Mouse (Mus musculus) monocyte, adult 5-6 weeks (primary cell): ENCODE results near the gene Rnasel. TPM values are rescaled to one million over a fixed set of nuclear protein-coding genes. Genes with fewer than 3 reads are reported as not detected.

Experiments used
- ATAC-seq: fragments of 153-309, 156-312 bp; replicated peaks from 2 replicates; pipeline ENCODE4 v1.8.0; 2017; ENCODE audit warnings: mild to moderate bottlenecking; ENCODE audit not compliant: low TSS enrichment, insufficient number of reproducible peaks, severe bottlenecking, poor library complexity, low FRiP score
- total RNA-seq: library from RNA; stranded (forward); fragments of 200-1000, 200-491, 200-594 nt; gene quantifications from 3 replicates; pipeline ENCODE4 v1.2.3, GENCODE M21; 2017

The Rnasel gene
- 53.3 to 72.4 TPM (median 55.1 TPM) in 3 replicates for total RNA-seq

DNA sequence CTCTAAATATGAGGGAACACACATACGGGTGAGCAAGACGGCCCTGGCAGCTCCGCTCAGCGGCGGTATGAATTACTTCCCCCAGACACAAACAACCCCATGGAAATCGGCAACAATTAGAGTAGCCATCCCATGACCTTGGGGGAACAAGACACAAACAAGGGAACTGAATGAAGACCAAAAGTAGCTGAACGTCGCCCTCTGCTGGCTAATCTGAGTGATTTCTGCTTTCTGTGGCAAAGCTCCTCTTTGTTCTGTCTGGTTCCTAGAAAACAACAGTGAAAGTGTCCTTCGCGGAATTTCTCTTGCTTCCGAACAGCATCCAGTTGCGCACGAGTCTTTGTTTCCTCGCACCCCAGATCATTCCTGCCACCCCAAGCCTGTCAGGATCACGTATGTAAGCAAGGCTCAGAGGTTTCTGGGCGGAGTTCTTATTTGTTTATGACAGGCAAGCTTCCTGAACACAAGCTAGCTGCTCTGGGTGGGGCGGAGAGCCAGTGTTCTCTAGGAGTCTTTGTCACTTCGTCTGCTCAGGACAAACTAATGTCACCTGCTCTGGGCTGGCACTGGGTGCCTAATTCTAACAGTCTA, at the start of gene Rnasel:
Rnasel (plus strand) TSS at position 216 of the 591 bp plus-strand sequence.
- peak; percentile 60 for ATAC-seq

DNA sequence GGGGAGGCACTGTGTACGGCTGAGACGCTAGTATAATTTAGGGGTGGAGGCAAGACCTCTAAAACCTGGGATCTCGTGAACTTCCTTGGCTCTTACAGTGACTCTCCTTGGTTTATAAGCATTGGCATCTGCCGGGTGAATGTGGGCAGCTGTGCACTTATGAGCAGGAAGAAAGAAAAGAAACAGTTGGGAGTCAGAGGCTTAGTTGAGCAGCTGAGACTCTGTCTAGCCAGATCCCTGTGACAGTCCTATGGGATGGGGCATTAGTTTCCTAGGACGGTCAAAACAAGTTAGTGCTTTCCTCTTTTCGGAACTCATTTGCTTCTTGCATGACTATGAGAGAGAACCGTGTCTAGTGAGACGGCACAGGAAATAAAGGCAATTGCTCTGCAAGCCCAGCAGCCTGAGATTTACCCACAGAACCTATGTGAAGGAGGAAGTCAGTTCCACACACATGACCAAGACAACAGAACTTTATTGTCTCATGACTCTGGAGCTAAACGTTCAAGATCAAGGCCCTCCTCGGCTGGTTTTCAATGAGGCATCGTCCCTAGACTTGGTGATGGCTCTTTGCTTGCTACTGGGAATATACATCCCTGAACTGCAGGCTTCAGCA, 48.7 kb upstream of the Rnasel start:
- ATAC-seq: no peak

DNA sequence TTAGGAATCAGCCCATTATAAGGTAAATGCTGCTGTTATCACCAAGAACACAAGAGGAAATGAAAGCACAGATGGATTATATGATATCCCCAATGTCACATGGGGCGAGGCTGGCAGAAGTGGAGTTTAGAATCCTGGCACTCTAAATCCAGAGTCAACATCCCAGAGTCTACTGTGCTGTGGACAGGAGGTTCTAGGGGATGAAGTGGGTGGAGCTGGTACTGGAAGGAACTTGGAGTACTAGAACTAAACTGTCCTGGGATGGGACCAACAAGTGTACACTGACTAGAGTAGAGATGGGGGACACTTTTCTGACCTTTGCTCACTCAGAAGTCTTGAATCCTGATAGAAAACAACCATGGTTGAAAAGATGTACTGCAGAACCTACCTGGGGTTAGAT, 47.8 kb upstream of the Rnasel start:
- no peak for ATAC-seq

DNA sequence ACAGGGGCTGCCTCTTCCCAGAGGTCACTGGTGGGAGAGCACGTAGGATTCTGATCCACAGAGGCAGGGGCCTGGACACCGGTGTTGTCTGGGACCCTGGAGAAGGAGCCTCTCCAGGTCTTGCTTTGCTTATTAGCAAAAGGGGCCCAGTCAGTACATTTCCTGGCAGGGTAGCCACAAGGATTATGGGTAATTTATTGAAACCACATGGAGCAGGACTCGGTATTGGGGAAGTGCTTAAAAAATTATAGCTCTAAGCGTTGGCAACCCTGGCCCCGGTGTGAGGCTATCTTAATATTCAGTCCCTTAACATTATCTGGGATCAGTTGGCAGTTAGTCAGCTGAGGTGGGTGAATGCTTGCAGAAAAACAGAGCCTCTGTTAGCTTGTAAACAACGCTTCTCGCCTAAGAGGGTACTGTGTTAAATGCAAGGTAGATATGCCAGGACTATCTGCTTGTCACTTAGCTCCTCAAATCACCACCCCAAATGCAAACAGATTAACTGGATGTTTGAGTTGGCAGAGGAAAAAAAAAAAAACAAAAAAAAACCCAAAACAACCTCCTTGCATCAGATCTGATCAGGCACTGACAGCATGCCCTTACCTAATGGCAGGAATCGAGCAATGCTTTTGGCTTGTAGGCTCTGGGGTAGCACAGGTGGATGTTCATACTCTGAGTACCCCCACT, 46.9 kb upstream of the Rnasel start:
- ATAC-seq: no peak

DNA sequence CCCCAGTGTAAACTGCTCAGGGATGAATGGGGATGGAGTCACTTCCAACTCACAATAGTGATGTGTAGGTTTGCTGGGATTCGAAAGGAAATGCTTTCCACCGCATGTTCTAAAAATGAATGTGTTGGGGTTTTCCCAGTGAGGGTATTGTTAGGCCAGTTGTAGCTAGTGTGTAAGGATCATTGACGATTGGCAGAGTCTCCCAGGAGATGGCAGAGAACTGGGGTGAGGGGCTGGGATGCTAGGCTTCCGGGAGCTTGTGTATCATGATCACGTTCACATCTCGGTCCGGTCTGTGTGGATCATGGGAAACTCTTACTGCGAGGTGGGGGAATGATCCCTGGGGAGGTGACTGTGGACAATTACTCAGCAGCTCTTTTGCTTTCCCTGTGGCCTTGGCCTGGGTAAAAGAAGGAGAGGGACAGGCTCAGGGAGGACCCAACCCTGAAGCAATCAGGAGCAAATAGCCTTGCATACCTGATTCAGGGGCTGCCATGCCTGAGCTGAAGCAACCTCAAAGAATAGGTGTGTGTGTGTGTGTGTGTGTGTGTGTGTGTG, 46.3 kb upstream of the Rnasel start:
- no peak for ATAC-seq

DNA sequence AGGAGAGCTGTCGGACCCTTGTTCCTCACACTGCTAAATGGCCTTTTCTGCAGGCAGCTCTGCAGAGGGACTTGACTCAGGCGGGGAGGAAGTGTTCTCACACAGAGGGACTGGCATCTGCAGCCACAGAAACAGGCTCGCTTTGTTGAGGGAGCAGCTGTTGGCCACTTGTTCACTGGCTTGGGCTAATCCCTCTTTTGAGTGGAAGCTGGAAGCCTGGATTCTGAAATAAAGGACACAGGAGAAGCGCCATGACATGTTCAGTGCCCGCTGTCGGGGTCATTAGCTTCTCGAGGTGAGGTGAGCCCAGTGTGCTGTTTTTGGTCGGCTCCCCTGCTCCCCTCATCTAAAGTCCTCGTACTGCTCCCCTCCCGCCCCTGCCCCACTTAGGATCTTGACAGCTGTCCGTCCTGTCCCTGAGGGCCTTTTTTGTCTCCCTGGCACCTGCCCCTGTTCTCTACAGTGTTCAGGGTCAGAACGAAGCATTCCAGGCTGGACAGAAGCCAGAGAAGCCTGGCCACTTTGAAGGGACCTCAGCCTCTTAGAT, 45.7 kb upstream of the Rnasel start:
- ATAC-seq: no peak

DNA sequence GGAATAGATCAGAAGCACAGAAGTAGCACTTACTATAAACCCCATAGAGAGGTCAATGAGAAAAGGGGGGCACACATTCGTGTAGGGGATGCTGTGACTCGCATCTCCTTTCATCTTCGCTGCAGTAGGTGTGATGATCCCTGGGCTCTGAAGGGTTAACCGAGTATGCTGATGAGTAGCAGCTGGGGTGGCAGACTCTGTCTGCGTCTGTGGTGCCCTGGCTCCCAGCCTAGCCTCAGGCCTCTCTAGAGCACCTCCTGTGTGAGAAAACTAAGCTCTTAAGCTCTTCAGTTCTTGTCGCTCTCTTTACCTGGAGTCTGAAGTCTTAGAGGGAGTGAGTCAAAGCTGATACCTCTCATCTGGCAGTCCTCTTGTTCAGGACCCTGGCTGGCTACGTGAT, 45.1 kb upstream of the Rnasel start:
- no peak for ATAC-seq

DNA sequence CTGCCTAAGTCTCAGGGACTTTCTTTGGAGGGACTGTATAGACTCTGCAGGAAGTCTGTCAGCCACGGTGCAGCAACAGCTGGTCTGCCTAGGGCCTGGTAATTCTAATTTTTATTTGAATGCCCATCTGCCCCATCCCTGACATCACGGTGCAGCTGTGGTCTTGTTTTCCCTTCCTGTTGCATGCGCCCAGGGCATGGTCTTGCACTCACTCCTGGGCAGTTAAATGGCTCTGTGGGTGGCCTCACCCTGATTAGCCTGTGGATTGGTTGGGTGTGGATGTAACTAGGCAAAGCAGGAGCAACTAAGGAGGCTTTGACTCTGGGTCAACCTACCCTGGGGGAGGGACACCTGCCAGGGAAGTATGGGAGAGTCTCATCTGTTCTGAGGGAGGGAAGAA, 44.2 kb upstream of the Rnasel start:
- ATAC-seq: no peak

DNA sequence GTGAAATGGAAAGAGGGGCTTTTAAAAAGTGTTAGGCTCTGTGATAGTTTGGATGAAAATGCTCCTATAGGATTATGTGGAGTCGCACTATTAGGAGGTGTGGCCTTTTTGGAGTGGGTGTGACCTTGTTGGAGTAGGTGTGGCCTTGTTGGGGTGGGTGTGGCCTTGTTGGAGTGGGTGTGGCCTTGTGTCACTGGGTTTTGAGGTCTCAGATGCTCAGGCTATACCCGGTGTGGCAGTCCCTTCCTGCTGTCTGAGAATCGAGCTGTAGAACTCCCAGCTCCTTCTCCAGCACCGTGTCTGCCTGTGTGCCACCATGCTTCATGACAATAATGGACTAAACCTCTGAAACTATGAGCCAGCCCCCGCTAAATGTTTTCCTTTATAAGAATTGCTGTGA, 40.6 kb upstream of the Rnasel start:
- ATAC-seq: no peak

DNA sequence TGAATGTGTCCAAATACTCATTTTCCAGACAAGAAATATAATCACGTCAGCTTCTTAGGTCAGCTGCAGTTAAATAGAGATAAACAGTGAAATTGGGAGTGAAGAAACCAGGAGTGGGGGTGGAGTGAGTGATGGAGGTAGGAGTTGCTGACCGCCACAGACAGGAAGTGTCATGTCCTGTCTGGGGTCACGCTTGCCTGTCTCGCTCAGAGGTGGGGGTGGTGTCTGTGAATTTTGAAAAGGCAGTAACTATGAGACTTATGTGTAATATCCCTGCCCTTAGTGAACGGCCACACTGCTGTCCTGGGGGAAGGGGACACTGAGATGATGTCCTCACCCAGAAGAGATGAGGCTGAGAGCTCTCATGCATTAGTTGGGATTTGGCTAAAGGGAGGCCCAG, 39.8 kb upstream of the Rnasel start:
- no peak for ATAC-seq

DNA sequence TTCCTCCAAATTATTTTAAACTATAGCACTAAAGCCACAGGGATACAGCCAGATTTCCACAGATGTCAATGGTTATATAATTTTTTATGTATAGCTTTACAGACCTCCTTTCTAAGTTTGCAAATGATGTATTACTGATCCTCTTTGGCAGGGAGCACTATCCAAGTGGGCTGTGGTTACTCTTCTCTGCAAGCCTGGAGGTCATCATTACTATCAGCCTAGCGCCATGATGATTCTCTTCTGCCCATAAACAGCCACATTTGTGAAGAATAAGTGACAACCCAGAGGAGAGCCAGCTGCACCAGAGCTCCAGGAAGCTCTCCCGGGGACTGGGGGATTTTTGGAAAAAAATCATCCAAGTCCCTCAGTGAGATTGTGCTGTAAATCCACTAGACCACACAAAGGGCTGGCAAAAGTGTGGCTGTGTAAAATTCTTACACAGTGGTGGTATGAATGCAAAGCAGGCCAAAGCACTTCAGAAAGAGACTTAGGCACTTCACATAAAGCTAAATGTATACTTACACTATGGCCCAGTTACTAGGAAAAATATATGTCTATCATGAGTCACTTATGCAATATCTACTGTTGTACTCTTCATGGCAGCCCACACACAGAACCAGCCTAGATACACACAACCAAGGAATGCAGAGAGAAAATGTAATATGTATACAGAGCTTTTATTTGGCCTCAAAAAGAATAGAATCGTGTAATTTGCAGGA, 37.5 kb upstream of the Rnasel start:
- no peak for ATAC-seq

DNA sequence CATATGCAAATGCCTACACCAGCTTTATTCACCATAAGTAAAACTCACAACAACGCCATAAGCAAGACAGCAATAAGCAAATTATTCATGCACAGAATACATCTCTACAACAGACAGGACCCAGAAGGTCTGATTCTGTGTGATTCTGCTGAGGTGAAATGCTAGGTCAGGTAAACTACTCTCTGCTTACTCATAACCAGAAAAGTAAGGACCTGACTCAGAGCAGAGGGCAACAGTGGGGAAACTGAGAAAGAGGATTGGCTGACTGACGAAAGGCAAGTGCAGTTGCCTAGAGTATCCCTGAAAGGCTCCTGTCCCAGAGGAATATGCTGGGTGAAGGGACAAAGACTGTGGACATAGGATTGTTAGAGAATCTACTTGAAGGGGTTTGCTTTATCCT, 36.6 kb upstream of the Rnasel start:
- no peak for ATAC-seq

DNA sequence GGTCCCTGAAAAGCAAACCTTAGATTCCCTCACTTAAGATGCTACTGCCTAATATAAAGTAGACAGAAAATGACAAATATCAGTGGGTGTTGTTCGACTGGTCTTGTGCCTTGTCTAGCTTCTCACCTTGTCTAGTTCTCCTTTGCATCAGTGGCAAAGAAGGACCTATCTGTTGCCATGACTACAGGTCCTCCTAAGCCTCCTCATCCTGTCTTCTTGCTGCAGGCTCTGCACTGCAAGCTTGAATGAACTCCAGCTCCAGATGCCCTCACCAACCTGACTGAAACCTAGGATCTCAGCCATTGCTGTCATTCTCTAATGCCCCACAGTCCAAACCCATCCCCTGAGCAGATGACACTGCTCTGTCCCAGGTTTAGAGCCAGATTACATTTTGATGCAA, 31.2 kb upstream of the Rnasel start:
- no peak for ATAC-seq

DNA sequence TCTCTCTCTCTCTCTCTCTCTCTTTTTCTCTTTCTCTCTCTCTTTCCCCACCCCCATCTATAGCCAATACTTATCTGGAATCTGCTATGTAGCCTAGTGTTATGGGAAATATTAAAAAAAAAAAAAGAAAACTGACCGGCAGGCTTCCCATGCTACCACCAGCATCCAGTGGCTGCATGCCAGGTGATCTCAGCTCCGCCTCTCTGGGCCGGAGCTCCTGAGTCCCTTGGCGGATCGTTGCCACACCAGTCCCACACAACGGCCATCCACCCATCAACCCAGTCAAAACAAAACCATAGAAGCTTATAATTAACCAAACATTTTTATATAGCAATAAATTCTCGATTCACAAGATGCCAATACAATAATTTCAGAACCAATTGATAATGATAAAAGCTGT, 28.3 kb upstream of the Rnasel start:
- no peak for ATAC-seq

DNA sequence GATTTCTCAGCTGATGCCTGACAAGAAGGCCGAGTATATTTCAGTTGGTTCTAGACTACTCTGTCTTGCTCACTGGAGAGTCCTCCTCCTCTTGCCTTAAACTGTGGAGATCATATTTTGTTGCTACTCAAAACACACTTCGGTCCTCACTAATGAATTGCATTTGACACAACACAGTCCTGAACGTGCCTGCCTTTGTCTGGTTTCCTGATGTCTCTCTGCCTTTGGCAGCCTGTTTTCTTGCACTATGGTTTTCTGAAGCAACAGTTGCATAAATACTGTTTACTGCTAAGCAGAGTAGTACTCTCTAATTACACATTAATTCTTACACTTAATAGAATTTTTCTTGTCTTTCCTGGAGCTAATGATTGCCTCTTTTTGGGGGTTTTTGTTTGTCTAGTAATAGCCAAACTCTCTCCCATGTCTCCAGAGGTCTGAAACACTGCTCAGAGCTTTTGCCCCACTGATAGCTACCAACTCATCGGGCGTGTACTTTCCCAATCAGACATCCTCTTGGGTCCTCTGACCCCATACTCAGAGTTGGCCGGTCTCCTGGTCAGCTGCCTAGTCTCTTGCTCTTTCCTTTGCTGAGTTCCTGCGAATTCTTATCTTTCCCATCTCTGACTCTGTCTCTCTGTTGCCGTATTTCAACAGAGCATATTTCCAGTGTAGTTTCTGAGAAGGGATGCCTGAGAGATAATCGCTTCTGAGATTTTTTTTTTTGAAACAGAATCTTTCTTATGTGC, 27.5 kb upstream of the Rnasel start:
- ATAC-seq: no peak

DNA sequence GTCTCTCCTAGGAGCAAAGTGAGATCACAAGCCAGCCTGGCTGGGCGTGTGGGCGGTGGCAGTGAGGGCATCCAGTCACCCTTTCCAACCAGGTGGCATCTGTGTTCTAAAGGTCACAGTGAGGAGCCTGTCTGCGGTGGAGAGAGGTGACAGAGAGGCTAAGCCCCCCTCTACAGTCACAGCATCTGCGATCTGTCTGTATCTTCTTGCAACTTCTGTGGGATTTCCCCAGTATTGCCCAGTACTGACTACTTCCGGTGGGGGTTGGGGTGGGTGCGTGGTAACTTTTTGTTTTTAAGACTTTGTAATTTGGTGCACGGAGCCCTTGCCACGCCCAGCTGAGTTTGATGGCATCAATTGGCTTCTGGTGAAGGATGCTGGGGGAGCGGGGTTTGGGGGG, 25.8 kb upstream of the Rnasel start:
- ATAC-seq: 0 out of 2 replicates have a peak, but pooled peaks have one; percentile 31

DNA sequence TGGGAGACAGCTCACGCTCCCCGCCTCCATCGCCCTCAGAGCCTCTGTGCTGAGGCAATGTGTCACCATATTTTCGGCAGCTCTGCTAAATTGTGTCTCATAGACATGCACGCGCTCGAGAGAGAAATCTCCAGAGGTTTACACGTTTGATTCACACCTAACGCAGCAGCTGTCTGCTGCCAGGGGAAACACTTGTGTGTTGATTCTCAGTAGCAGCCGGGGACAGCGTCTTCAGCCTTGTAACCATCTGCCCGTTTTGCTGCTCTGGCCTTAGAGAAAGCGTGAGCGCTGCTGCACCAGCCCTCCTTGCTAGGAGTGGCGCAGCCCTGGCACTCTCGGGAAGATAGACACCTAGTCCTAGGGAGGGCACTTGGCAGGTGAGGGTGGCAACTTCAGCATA, 22.6 kb upstream of the Rnasel start:
- ATAC-seq: no peak

DNA sequence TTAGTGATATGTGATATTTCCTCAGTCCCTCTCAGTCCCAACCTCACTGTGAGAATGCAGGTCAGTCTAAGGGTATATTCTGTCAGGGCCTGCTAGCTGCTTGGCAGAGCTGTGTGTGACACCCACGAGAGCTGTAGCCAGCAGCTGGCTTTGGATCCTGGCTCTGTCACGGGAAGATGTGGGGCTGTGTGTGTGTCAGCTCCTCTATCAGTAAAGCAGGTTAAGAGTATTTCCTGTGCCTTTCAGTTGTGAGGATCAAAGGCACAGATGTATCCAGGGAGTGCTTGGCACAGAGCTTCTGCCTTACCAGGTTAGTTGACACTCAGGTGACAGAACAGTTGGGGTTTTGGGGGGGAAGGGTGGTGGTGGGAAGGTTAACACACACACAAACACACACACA, 19.4 kb upstream of the Rnasel start:
- no peak for ATAC-seq

DNA sequence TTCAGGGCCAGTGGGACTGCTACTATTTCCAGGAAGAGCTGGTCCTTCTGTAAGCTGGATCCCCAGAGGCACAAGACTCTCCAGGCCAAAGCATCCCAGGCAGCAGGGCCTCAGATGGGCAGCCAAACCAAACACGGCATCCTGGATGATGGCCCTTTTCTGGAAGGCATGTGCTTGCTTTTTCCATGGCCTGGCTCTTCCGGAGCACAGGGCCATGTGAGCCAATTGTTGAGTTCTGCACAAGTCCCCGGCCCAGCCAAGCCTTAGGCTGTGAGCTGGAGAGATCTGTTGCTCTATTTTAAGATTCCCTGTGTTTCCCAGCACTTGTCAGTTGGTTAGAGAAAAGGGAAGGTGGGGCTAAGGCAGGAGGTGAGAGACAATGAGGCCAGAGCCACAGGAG, 18.6 kb upstream of the Rnasel start:
- ATAC-seq: no peak
